Mouse (Mus musculus) adrenal gland, adult 2 months (tissue): ENCODE results near the gene Gm20388. TPM values are rescaled to one million over a fixed set of nuclear protein-coding genes. Genes with fewer than 3 reads are reported as not detected.
A peak's percentile ranks its signal among the peaks of the same experiment; 100 is the strongest.

Source experiments
- DNase-seq: peaks from one replicate; pipeline ENCODE4 v3.0.0; 2021
- polyA plus RNA-seq: library from polyadenylated mRNA; depleted of rRNA; stranded (reverse); fragments of >200 nt; gene quantifications from 2 replicates; pipeline ENCODE4 v1.2.3, GENCODE M21; 2012
- total RNA-seq, 2 experiments: library from RNA; stranded (reverse); gene quantifications; 2 replicates each; pipeline ENCODE4 v1.2.3; 2021

Gene Gm20388
- total and polyA plus RNA-seq, 3 experiments: 5.9 to 50.1 (median 9.9) TPM

GRCm38 (mm10) chr8:123678390-123678789, 3767.7 kb downstream of the Gm20388 start:
- DNase-seq: no peak

- DNase-seq: peak; percentile 63
These were observed 3771.6 kb downstream of the Gm20388 start for GRCm38 (mm10) chr8:123682073-123682761.

DNA sequence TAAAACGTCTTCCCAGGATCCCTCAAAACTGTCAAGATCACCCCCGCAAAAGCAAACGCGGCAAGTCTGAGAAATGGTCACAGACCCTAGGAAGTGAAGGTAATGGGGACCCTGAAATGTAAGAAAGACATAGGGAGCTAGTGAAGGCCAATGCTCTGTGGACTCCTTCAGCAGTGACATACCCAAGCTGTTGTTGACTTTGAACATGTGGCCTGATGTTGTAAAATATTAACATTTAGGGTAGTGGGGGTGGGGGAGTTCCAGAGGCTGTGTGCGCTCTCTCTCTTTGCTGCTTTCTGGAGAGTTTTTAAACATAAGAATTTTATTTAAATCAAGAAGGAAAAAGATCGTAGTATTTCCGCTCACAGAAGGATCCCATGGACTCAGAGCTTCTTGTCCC, 3772.7 kb downstream of the Gm20388 start:
- DNase-seq: no peak

- peak; percentile 87 for DNase-seq
These were observed 3774.2 kb downstream of the Gm20388 start for GRCm38 (mm10) chr8:123684806-123685205.

- DNase-seq: peak; percentile 27
These were observed 3774.8 kb downstream of the Gm20388 start for GRCm38 (mm10) chr8:123685477-123685876.

DNA sequence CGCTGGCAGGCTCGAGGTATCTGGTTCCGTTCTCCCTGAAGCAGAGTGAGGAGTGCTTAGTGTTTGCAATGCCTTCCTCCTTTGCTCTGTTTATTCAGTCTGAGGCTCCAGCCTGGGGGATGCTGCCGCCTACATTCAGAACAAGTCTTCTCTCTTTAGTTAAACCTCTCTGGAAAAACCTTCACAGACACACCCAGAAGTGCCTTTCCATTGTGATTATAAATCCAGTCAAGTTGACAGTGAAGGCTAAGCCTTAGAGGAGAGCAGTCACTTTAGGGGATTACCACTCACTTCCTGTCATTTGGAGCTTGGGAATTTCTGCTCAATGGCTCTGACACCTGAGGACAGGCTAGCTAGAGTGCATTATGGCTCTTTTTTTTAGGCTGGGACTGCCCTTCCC, 3777.2 kb downstream of the Gm20388 start:
- DNase-seq: no peak

DNA sequence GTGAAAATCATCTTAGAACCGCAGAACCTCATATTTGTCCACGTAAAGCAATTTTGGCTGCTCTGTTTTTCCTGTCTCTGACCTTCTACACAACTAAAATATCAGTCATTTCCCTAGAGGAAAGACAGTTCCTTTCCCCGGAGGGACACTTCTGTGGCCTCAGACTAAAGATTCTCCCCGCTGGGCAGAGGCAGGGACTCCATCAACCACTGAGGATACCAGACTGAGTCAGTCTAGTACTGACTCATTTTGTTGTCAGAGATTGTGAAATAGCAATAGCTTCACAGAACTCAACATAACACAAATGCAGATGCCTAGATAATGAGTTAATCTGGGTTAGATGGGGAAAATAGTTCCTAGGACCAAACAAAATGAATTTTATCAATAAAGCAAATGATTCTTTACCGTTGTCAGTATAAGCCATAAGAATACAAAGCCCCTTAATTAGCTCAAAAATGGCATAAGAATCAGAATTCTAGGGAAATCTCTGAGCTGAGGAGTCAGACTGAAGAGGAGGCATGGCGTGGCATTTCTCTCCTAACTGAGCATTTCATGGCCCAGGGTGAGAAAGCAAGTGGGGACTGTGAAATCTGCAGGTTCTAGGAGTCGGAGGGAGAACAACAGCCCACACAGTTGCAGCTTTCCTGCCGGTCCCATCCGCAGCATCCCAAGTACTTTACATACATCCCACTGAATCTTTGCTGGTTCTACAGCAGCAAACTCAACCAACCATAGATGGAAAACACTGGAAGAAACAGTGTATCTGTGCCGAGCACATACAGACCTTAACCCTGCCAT, 3781.7 kb downstream of the Gm20388 start:
- DNase-seq: no peak

DNA sequence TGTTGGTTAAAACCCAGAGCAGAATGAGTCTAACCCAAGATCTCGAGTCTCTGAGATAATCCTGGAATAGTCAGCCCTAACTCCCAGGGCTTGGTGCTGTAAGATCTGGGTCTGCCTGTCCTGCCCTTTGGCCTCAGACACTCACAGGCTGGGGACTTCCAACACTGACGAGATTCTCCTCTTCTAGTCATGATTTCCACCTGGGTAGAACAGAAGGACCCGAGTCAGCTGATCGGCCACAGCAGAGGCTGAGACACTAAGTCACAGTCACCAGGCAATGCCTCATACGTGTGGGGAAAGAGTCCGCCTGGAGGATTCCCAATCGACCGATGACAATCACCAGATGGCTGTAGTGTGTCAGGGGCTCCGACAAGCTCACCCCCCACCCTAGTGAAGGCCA, 3785.5 kb downstream of the Gm20388 start:
- no peak for DNase-seq

DNA sequence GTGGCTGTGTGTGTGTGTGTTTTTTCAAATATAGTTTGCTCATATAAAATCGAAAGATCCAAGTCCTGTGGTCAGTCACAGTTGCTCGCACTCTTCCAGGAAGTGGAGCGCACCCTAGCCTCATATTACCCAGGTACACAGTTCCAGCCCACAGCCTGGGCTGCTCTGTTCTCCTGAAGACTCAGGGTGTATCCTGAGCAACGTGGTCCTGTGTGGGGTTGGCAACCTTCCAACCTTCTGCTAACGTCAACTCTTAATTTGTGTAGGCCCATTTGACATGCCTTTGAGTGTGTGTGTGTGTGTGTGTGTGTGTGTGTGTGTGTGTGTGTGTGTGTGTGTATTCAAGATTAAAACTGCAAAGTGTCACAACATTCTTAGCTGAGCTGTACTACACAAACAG, 3786.7 kb downstream of the Gm20388 start:
- DNase-seq: no peak

- no peak for DNase-seq
These were observed 3789.9 kb downstream of the Gm20388 start for GRCm38 (mm10) chr8:123700399-123701070.

- no peak for DNase-seq
These were observed 3791.4 kb downstream of the Gm20388 start for GRCm38 (mm10) chr8:123701952-123702587.

DNA sequence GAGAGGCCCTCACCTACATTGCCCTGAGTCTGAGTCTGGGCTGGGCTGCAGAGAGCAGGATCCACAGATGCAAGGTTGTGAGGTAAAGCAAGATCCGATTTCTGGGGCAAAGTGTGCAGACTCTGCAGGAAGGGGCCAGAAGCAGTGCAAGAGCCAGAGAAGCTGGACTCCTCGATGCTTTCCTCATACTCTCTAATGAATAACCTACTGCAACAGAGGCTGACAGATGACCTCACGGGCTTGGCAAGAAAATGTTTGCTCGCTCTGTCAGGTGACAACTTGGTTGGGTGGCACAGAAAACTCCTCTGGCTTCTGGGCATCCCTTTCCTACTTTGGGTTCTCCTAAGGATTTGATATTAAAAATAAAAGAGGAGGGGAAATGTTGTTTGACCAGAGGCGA, 3794.7 kb downstream of the Gm20388 start:
- DNase-seq: peak; percentile 52

GRCm38 (mm10) chr8:123707137-123707536, 3796.5 kb downstream of the Gm20388 start:
- no peak for DNase-seq

- DNase-seq: no peak
These were observed 3798.1 kb downstream of the Gm20388 start for GRCm38 (mm10) chr8:123708729-123709128.

- DNase-seq: no peak
These were observed 3799.7 kb downstream of the Gm20388 start for GRCm38 (mm10) chr8:123710335-123710734.

GRCm38 (mm10) chr8:123714451-123714850, 3803.8 kb downstream of the Gm20388 start:
- no peak for DNase-seq

GRCm38 (mm10) chr8:123715916-123716592, 3805.4 kb downstream of the Gm20388 start:
- DNase-seq: peak; percentile 84

GRCm38 (mm10) chr8:123717104-123717503, 3806.5 kb downstream of the Gm20388 start:
- DNase-seq: peak; percentile 35

DNA sequence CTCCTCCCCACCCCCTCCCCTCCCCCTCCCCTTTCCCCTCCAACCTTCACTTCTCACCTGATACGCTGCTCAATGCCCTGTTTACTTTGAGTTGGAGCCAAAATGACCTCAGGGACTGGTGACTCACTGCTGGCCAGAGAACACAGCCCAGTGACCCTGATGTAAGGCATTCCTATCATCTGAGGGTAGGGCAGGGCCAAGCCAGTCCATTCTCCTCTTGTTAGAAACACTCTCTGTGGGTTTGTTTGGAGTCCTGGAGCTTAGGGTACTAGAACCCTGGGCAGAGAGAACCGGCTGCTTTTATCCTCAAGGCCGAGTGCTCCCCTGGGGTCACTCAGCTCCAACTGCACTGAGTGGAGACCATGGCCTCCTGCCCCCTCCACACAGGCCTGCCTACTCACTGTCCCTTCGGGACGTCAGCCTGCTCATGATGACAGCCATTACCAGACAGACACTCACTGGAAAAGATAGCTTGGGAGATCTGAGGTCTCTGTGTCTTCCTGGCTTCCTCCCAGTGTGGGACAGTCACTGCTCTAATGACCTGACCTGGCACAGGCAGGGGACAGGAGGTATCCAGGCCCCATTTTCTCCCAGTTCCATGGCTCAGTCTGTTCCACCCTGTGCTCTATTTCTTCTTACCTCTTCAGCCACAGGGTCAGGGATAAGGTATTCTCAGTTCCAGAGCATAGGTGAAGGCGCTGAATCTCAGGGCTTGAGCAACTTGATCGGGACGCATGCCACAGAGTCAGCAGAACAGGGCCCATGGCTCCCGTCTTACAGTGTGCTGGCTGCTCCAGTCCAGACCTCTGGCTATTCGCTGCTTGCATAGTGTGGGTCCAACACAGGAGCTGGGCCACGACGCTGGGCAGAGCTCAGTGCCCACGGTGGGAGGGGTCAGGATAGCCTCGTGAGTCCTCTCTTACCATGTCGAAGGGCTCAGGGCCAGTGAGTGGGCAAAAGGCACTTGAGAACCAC, 3807.2 kb downstream of the Gm20388 start:
- peak; percentile 92 for DNase-seq

GRCm38 (mm10) chr8:123718752-123719151, 3808.1 kb downstream of the Gm20388 start:
- DNase-seq: peak; percentile 41

- no peak for DNase-seq
These were observed 3808.6 kb downstream of the Gm20388 start for GRCm38 (mm10) chr8:123719280-123719679.
